Mouse (Mus musculus) cerebral cortex, adult 2 months (tissue): ENCODE data around the gene Hinfp.

Experiments used
- WGBS: fragments of 180-500 bp; shearing (Covaris S2); methylation state at CpG from one replicate; pipeline ENCODE4 v1.1.7; 2018; 5-methylcytosine and 5-hydroxymethylcytosine counted together

The Hinfp gene

GRCm38 (mm10) chr9:44259014-44259413, 46.5 kb downstream of the Hinfp start:
- WGBS, result 85% methylated on average over 10 of the region's 10 CpGs

GRCm38 (mm10) chr9:44256213-44256612, 49.3 kb downstream of the Hinfp start:
- WGBS, result 77% methylated on average over 8 of the region's 8 CpGs

GRCm38 (mm10) chr9:44255136-44255521, 50.3 kb downstream of the Hinfp start:
- WGBS, result 64% methylated on average over 6 of the region's 6 CpGs

GRCm38 (mm10) chr9:44254508-44255135, 50.8 kb downstream of the Hinfp start:
- 20% methylated on average over 5 of the region's 5 CpGs for WGBS

- WGBS, result 88% methylated on average over 6 of the region's 6 CpGs
Measured at GRCm38 (mm10) chr9:44253441-44253840, 52.0 kb downstream of the Hinfp start.

GRCm38 (mm10) chr9:44251314-44251713, 54.2 kb downstream of the Hinfp start, which contains the start of gene Pdzd3:
Pdzd3 (minus strand) TSS chr9:44251471.
- 93% methylated on average over 10 of the region's 10 CpGs for WGBS

- 36% methylated on average over 4 of the region's 4 CpGs for WGBS
Measured at GRCm38 (mm10) chr9:44250445-44250844, 55.0 kb downstream of the Hinfp start.

- 51% methylated on average over 26 of the region's 26 CpGs for WGBS
Measured at GRCm38 (mm10) chr9:44249181-44250146, 56.0 kb downstream of the Hinfp start.

GRCm38 (mm10) chr9:44247907-44248306, 57.6 kb downstream of the Hinfp start:
- 89% methylated on average over 6 of the region's 6 CpGs for WGBS

GRCm38 (mm10) chr9:44243621-44244020, 61.9 kb downstream of the Hinfp start:
- WGBS, result 74% methylated on average over 2 of the region's 2 CpGs
